Mouse (Mus musculus) B cell, adult 2 months (primary cell): ENCODE data around the gene Smarce1.
A peak's percentile ranks its signal among the peaks of the same experiment; 100 is the strongest.

Experiments
- DNase-seq, 2 experiments: peaks; one replicate each; pipeline ENCODE4 v3.0.0; 2022

The Smarce1 gene

DNA sequence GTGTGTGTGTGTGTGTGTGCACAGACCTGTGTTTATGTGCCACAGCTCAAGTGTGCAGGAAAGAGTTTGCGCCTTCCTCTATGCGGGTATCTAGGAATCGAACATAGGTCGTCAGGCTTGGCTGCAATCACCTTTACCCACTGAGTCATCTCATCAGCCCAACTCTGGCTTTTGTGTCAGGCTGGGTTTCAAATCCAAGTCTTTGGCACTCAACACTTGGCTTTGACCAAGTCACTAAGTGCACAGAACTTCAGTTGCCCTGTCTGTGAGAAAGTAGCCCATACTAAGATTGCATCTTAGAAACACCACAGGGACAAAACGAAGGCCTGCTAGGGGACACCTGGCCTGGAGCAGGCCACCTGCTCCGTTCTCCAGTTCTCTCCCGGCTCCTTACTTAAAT lies 63.2 kb downstream of the Smarce1 start:
- DNase-seq = peak; percentile 66 to 67

DNA sequence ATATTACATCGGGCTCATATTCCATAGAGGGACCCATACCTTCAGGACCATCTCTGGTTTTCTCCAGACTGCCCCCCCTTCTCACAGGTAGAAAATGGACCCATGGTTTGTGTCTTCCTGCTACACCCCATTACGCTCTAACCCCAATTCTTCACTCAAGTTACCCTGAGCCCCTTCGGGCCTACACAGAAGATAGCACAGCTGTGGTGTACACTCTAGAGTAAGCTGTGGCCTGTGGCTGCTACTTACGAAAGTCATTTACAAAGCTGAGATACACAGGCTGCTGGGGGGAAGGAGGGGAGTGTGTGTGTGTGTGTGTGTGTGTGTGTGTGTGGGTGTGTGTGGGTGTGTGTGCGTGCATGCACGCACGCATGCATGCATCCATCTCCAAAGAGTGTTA lies 64.6 kb downstream of the Smarce1 start:
- DNase-seq = no peak

DNA sequence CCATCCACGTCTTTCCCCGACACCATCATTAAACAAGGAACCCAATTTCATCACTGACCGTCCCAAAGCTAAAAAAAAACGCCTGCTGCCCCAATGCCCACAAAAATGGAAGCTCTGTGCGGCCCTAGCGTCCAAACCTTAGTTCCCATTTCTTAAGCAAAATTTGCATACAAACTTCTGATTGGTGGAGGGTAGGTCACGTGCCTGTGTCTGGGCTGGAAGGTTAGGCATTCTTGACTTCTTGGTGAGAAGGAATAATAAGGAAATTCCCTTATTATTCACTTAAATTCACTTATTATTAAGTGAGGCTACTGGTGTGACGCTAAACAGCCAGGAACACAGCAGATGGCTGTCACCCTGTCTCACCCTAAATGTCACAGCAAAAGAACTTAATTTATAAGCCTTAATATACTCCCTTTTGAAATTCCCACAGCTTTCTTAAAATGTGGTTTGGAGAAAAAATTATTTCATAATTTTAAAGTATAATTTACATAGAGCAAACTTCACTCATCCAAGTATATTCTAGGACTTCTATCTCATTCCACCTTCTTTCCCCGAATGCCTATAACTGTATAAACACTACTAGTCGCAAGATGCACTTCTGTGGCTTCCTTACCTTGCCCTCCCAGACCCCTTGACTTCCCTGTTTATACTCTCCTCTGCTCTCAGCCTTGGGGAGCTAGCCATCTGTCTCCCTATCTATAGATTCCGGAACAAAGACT lies 65.6 kb downstream of the Smarce1 start:
- DNase-seq = no peak

DNA sequence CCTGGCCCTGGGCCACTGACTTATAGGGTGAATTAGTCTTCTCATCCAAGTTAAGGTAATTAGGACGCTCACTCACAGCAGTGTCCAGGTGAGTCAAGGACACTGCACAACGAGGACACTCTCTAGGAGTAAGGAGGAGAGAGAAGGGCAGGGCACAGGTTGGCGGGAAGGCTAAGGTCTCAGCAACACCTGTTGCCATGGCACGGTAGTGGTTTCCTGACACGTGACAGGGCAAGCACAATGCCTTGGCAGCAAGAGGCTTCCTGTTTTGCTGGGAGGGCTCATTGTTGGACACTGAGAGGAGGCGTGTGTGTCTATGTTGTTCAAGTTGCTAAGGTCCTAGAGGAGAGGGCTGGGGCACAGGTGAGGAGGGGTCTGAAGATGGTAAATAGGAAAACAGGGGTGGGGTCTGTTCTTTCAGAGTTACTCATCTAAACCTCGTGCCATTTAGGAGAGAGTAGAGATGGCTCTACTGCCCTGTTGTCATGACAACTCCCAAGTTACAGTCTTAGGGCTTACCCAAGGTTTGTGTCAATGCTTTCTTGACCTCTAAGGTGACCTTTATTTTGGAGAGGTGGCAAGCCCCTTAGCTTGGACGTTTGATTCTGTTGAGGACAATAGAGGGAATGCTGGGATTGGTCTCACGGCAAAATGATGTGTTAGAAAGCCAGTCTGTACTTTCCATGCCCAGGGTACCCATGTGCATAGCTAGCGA lies 67.7 kb downstream of the Smarce1 start:
- peak; percentile 86 to 88 for DNase-seq

DNA sequence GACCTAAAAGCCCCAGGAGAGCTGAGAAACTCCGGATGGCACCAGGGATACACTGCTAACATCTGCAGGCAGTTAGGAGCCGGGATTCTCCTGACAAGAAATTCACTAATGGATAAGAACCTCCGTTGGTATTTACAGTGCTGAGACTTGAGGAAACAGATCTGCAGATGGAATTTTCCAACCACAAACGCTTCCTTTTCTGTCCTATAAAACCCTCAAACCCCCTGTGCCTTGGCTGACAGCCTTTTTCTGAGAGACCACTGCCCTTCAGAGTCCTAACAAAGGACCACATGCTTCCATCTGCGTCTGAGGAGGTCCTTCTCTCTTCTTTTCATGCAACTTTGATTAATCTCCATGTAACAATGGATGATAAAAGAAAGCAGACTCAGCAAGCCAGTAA lies 69.2 kb downstream of the Smarce1 start:
- DNase-seq = no peak

DNA sequence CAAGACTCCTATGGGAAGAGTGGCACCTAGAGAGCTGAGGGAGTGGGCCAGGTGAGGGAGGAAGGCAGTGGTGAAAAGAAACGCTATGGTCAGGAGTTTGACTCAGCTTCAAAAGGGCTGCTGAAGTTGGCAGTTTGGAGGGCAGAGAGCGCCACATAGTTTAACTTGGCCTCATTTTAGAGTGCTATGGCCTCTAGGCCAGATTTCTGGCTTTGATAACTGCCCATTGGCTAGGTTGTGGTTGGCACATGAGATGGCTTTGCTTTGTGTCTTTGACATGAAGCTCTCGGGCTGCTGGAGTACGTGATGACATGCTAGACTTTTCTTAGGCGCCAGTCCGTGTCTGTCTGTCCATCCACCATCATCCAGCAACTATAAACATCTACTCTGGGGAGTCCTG lies 70.6 kb downstream of the Smarce1 start:
- DNase-seq = no peak
